Mouse (Mus musculus) forebrain, embryonic 13.5 days (tissue): ENCODE measurements around the gene Zdhhc3. TPM values are rescaled to one million over a fixed set of nuclear protein-coding genes. Genes with fewer than 3 reads are reported as not detected.
A peak's percentile ranks its signal among the peaks of the same experiment; 100 is the strongest.

Experiments
- ATAC-seq: fragments of 200-750 bp; cut with Nextera tagmentation; 2 replicates; pipeline ENCODE4 v1.8.0; 2017
- H3K27ac ChIP-seq: fragments of 300-500 bp; sonication (generic); 2 replicates; pipeline ENCODE4 v1.5.1; 2015; ENCODE audit warnings: inconsistent platforms, mild to moderate bottlenecking, moderate library complexity
- H3K27me3 ChIP-seq: fragments of 300-500 bp; sonication (generic); 2 replicates; pipeline ENCODE4 v1.6.1; 2015; ENCODE audit warnings: mild to moderate bottlenecking, inconsistent platforms
- H3K36me3 ChIP-seq: fragments of 300-500 bp; sonication (generic); 2 replicates; pipeline ENCODE4 v1.6.1; 2015; ENCODE audit warnings: mild to moderate bottlenecking, inconsistent platforms; ENCODE audit not compliant: poor library complexity, severe bottlenecking
- H3K4me1 ChIP-seq: fragments of 300-500 bp; sonication (generic); 2 replicates; pipeline ENCODE4 v1.6.1; 2015; ENCODE audit warnings: inconsistent platforms
- H3K4me2 ChIP-seq: fragments of 300-500 bp; sonication (generic); 2 replicates; pipeline ENCODE4 v1.6.1; 2015; ENCODE audit warnings: inconsistent platforms, mild to moderate bottlenecking, moderate library complexity
- H3K4me3 ChIP-seq: fragments of 300-500 bp; sonication (generic); 2 replicates; pipeline ENCODE4 v1.5.1; 2015; ENCODE audit warnings: mild to moderate bottlenecking, inconsistent platforms
- H3K9ac ChIP-seq: fragments of 300-500 bp; sonication (generic); 2 replicates; pipeline ENCODE4 v1.6.1; 2015; ENCODE audit warnings: mild to moderate bottlenecking, inconsistent platforms
- H3K9me3 ChIP-seq: fragments of 300-500 bp; sonication (generic); replicated peaks from 2 replicates; pipeline ENCODE4 v1.6.1; 2016; ENCODE audit warnings: inconsistent platforms
- WGBS: fragments of 180-500 bp; shearing (Covaris S2); methylation state at CpG from one replicate; pipeline ENCODE4 v1.1.7; 2015; 5-methylcytosine and 5-hydroxymethylcytosine counted together
- polyA plus RNA-seq: library from polyadenylated mRNA; unstranded; fragments of >200 nt; fragmentation: Nextera tagmentation; extraction: Ambion mirVana; gene quantifications from 2 replicates; pipeline ENCODE4 v1.2.1, GENCODE M21; 2015

Gene Zdhhc3
- polyA plus RNA-seq, 1 experiment from 2014 or later = 66.8 TPM

- no peak overlapping the region for H3K4me2 ChIP-seq
- no peaks in the 10 kb centered on the region for H3K27me3 ChIP-seq
- no peak for ATAC-seq
- 100% methylated on average over 1 of the region's 1 CpGs for whole genome bisulfite sequencing
- H3K9me3 ChIP-seq = no peaks in the 10 kb centered on the region
- H3K4me3 ChIP-seq = no peak overlapping the region
- H3K27ac ChIP-seq = no peak overlapping the region
- H3K9ac ChIP-seq = no peak overlapping the region
- no peaks in the 10 kb centered on the region for H3K36me3 ChIP-seq
- H3K4me1 ChIP-seq = no peaks in the 10 kb centered on the region
Observed at GRCm38 (mm10) chr9:123047665-123048064, 65.3 kb downstream of the Zdhhc3 start.

GRCm38 (mm10) chr9:123034426-123034825 is 78.6 kb downstream of the Zdhhc3 start, which contains the start of gene Tgm4:
Gene Tgm4, plus strand, starts transcription at chr9:123034726.
- no peaks in the 10 kb centered on the region for H3K4me1 ChIP-seq
- H3K9me3 ChIP-seq = no peaks in the 10 kb centered on the region
- H3K27me3 ChIP-seq = 0 out of 2 replicates have a peak, but pooled peaks cover 2% of the 10 kb centered on the region
- no peak within 1 kb of the TSS for H3K4me3 ChIP-seq
- H3K27ac ChIP-seq = no peak within 1 kb of the TSS
- no peak within 1 kb of the TSS for H3K9ac ChIP-seq
- no peaks in the 10 kb centered on the region for H3K36me3 ChIP-seq
- WGBS = 91% methylated on average over 4 of the region's 4 CpGs
- no peak within 1 kb of the TSS for H3K4me2 ChIP-seq
- ATAC-seq = no peak

- Histone ChIP-seq H3K9me3 (no peaks in the 10 kb centered on the region), H3K9ac (no peak overlapping the region), H3K27me3 (no peaks in the 10 kb centered on the region), H3K4me1 (no peaks in the 10 kb centered on the region), H3K27ac (no peak overlapping the region), H3K4me2 (no peak overlapping the region), H3K4me3 (no peak overlapping the region), H3K36me3 (no peaks in the 10 kb centered on the region)
- WGBS = 86% methylated on average over 13 of the region's 13 CpGs
- no peak for ATAC-seq
Observed at GRCm38 (mm10) chr9:123031496-123032246, 81.3 kb downstream of the Zdhhc3 start.

- ATAC-seq = no peak
- WGBS = 90% methylated on average over 2 of the region's 2 CpGs
- H3K27me3 ChIP-seq = no peaks in the 10 kb centered on the region
Observed at GRCm38 (mm10) chr9:123024201-123024600, 88.8 kb downstream of the Zdhhc3 start.

GRCm38 (mm10) chr9:123021636-123022379 is 91.2 kb downstream of the Zdhhc3 start:
- H3K27ac ChIP-seq = no peak overlapping the region
- peaks cover 23% of the 10 kb centered on the region for H3K4me1 ChIP-seq
- H3K9ac ChIP-seq = peak overlapping the region; percentile 82; the same call in 1 of the 2 replicates
- H3K36me3 ChIP-seq = peaks cover 12% of the 10 kb centered on the region
- 44% methylated on average over 16 of the region's 24 CpGs for WGBS
- no peaks in the 10 kb centered on the region for H3K27me3 ChIP-seq
- H3K4me2 ChIP-seq = peak overlapping the region; percentile 74
- peak; percentile 48 for ATAC-seq
- no peaks in the 10 kb centered on the region for H3K9me3 ChIP-seq
- peak overlapping the region; percentile 54 for H3K4me3 ChIP-seq

More at GRCm38 (mm10) chr9:123024201-123024600, 88.8 kb downstream of the Zdhhc3 start:
- Histone ChIP-seq H3K36me3 (no peaks in the 10 kb centered on the region), H3K27ac (no peak overlapping the region), H3K4me3 (no peak overlapping the region), H3K9me3 (no peaks in the 10 kb centered on the region), H3K4me2 (no peak overlapping the region), H3K4me1 (peaks cover 18% of the 10 kb centered on the region), H3K9ac (no peak overlapping the region)

GRCm38 (mm10) chr9:123020995-123021631 is 91.9 kb downstream of the Zdhhc3 start, which contains the start of gene Tmem42:
Gene Tmem42, plus strand, starts transcription at chr9:123021326.
- Histone ChIP-seq H3K4me3 (peak within 1 kb of the TSS; percentile 54), H3K4me1 (peaks cover 23% of the 10 kb centered on the region), H3K27ac (peak within 1 kb of the TSS; percentile 88), H3K4me2 (peak within 1 kb of the TSS; percentile 74), H3K9me3 (no peaks in the 10 kb centered on the region), H3K9ac (peak within 1 kb of the TSS; percentile 82), H3K27me3 (no peaks in the 10 kb centered on the region), H3K36me3 (peaks cover 19% of the 10 kb centered on the region)
- peak; percentile 97 for ATAC-seq
- under 1% methylated on average over 42 of the region's 69 CpGs for WGBS

Other genes with a start within 250 kb of the Zdhhc3 start
- 80.5 and 95.8 TPM in 2 replicates for gene Zfp445, start 247.2 kb downstream of the Zdhhc3 start, polyA plus RNA-seq
- 4.2 and 5.7 TPM in 2 replicates for gene Zkscan7, start 227.5 kb downstream of the Zdhhc3 start, polyA plus RNA-seq
- 30.5 TPM in 2 replicates for gene Zfp105, start 190.1 kb downstream of the Zdhhc3 start, polyA plus RNA-seq
- 32.6 and 34.1 TPM in 2 replicates for gene 1110059G10Rik, start 162.2 kb downstream of the Zdhhc3 start, polyA plus RNA-seq
- 70.5 and 73.0 TPM in 2 replicates for gene Kif15, start 162.2 kb downstream of the Zdhhc3 start, polyA plus RNA-seq
- gene Tmem42, start 91.9 kb downstream of the Zdhhc3 start, polyA plus RNA-seq = 16.4 and 17.9 TPM in 2 replicates
- gene Tgm4, start 78.5 kb downstream of the Zdhhc3 start, polyA plus RNA-seq = 0.68 TPM in 1 of 2 replicates, not detected in the other
- gene Exosc7, start within 50 bp of the Zdhhc3 start, polyA plus RNA-seq = 110 and 118 TPM in 2 replicates
- gene Clec3b, start 37.7 kb upstream of the Zdhhc3 start, polyA plus RNA-seq = 0.17 TPM in 1 of 2 replicates, not detected in the other
- 0.06 TPM in 1 of 2 replicates, not detected in the other for gene Cdcp1, start 102.8 kb upstream of the Zdhhc3 start, polyA plus RNA-seq
- 10.0 and 13.4 TPM in 2 replicates for gene Tmem158, start 147.6 kb upstream of the Zdhhc3 start, polyA plus RNA-seq